Mouse (Mus musculus) myocyte (in vitro differentiated cells): ENCODE results near the gene Relt.

Experiments used
- E2F4 ChIP-seq: IDR thresholded peaks from one replicate; pipeline ENCODE4 v1.6.1; 2011; ENCODE audit warnings: mild to moderate bottlenecking, control low read depth, moderate library complexity; ENCODE audit not compliant: insufficient read depth
- MYOD1 ChIP-seq, 3 experiments: IDR thresholded peaks; one replicate each; pipeline ENCODE4 v1.6.1; 2011; ENCODE audit warnings: control low read depth in 2 of 3, low read depth in 2 of 3, mild to moderate bottlenecking in 2 of 3, moderate library complexity in 1 of 3; ENCODE audit not compliant: insufficient read length in 2 of 3, control insufficient read depth in 1 of 3
- MYOG ChIP-seq, 3 experiments: IDR thresholded peaks; one replicate each; pipeline ENCODE4 v1.6.1; 2011; ENCODE audit warnings: control low read depth in 2 of 3, low read depth in 2 of 3, mild to moderate bottlenecking in 2 of 3; ENCODE audit not compliant: insufficient read length in 2 of 3, control insufficient read depth in 1 of 3, insufficient read depth in 1 of 3
- POLR2A ChIP-seq: IDR thresholded peaks from one replicate; pipeline ENCODE4 v1.6.1; 2011; ENCODE audit warnings: low read depth, mild to moderate bottlenecking, control low read depth, moderate library complexity; ENCODE audit not compliant: insufficient read length
- TCF12 ChIP-seq: IDR thresholded peaks from one replicate; pipeline ENCODE4 v1.6.1; 2011; ENCODE audit warnings: mild to moderate bottlenecking, control low read depth; ENCODE audit not compliant: poor library complexity, insufficient read depth, severe bottlenecking

GRCm38 (mm10) chr7:100839632-100840402, 23.4 kb downstream of the Relt start:
- no peak for TF ChIP-seq TCF12
- no peak for TF ChIP-seq POLR2A
- TF ChIP-seq MYOD1 (IDR thresholded peaks at IDR 0.05; ENCODE audit: control insufficient read depth in 1 of 3, insufficient read length in 2 of 3, low read depth in 2 of 3): no peak
- no peak for TF ChIP-seq E2F4
- no peak for TF ChIP-seq MYOG (IDR thresholded peaks at IDR 0.05; ENCODE audit: control insufficient read depth in 1 of 3, insufficient read depth in 1 of 3, insufficient read length in 2 of 3, low read depth in 2 of 3)
